Mouse (Mus musculus) liver, postnatal 0 days (tissue): ENCODE results near the gene Ppp1r9a.

ENCODE experiments used
- CTCF ChIP-seq: sonication (generic); IDR thresholded peaks from 2 replicates; pipeline ENCODE4 v1.5.1; 2016; ENCODE audit warnings: antibody characterized with exemption, low read depth
- EP300 ChIP-seq: IDR thresholded peaks from 2 replicates; pipeline ENCODE4 v1.6.1; 2016; ENCODE audit warnings: antibody characterized with exemption, low read depth, mild to moderate bottlenecking

DNA sequence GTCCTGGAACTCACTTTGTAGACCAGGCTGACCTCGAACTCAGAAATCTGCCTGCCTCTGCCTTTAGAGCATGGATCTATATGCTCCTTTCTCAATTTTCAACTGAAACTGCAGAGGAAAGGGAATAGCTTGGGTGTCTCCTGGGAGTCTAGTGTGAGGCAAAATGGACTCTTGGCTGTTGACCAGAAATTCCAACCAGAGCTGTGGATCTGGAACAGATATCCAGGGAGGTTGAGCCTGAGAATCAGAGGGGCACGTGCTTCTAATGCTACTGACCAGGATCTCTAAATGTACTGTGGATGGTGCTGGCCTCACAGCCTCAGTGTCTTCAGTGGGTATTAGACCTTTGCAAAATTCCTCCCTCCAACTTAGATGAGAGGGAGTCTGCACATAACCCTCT lies 247.2 kb downstream of the Ppp1r9a start:
- no peak for TF ChIP-seq EP300
- TF ChIP-seq CTCF: no peak
